Mouse (Mus musculus) liver, embryonic 14.5 days (tissue): ENCODE results near the gene Maco1.
A peak's percentile ranks its signal among the peaks of the same experiment; 100 is the strongest.

Experiments
- CTCF ChIP-seq: IDR thresholded peaks from 2 replicates; pipeline ENCODE4 v1.5.1; 2016; ENCODE audit warnings: antibody characterized with exemption, low read depth, control low read depth
- EP300 ChIP-seq: IDR thresholded peaks from 2 replicates; pipeline ENCODE4 v1.6.1; 2016; ENCODE audit warnings: antibody characterized with exemption, low read depth

DNA sequence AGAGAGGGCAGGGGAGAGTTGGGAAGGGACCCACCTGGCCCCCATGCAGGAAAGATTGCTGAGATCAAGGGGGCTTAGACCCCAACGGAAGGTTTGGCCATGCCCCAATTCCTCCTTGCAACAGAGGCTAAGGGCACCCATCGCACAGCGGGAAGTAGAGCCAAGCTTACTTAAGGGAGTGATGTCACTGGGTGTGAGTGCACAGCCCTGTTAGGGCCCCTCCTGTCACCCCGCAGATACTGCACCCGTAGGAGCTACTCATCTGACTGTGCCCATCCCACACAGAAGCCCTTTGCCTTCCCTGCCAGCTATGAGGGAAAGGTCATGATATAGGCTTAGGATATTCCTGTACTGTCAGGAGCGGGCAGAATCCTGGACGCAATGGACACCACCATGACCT is 93.6 kb downstream of the Maco1 start:
- TF ChIP-seq CTCF (peak; percentile 61; the same call in 1 of the 2 replicates), EP300 (no peak)
